Mouse (Mus musculus): Measurements from ENCODE around the gene Rnf151.

DNA sequence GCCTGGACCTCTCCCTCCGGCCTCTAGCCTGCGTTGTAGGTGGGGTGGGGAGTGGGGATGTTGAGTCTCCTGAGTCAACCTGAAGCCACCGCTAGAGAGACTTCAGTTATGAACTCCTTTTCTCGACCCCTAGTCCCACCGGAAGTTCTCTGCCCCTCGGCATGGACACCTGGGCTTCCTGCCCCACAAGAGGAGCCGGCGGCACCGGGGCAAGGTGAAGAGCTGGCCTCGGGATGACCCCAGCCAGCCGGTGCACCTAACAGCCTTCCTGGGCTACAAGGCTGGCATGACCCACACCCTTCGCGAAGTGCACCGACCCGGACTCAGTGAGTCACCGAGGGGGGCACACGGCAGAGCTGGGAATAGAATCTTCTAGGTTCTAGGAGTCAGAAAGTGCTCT is 10.3 kb upstream of the Rnf151 start:
- TF ChIP-seq CTCF (IDR thresholded peaks at IDR 0.05) = no peak
- TF ChIP-seq POLR2A (IDR thresholded peaks at IDR 0.05; ENCODE audit: insufficient read depth, low read depth, low read length) = no peak
- no peak for TF ChIP-seq EP300 (IDR thresholded peaks at IDR 0.05; ENCODE audit: insufficient read depth, low read depth, low read length)
